Mouse (Mus musculus) stomach, embryonic 14.5 days (tissue): Measurements from ENCODE around the gene Ncf2. TPM values are rescaled to one million over a fixed set of nuclear protein-coding genes. Genes with fewer than 3 reads are reported as not detected.

ENCODE experiments used
- ATAC-seq: fragments of 200-750 bp; cut with Nextera tagmentation; 2 replicates; pipeline ENCODE4 v1.8.0; 2017; ENCODE audit warnings: low read depth, moderate TSS enrichment; ENCODE audit not compliant: insufficient number of reproducible peaks, insufficient read depth, low FRiP score
- H3K27ac ChIP-seq: fragments of 300-500 bp; sonication (generic); 2 replicates; pipeline ENCODE4 v1.5.1; 2014; ENCODE audit warnings: mild to moderate bottlenecking, low read length, moderate library complexity, mixed read lengths
- H3K27me3 ChIP-seq: fragments of 300-500 bp; sonication (generic); 2 replicates; pipeline ENCODE4 v1.6.1; 2014; ENCODE audit warnings: low read length, control low read depth, mixed read lengths; ENCODE audit not compliant: control insufficient read depth, insufficient read depth
- H3K36me3 ChIP-seq: fragments of 300-500 bp; sonication (generic); 2 replicates; pipeline ENCODE4 v1.6.1; 2014; ENCODE audit warnings: mild to moderate bottlenecking, control low read depth, low read length, moderate library complexity, mixed read lengths; ENCODE audit not compliant: control insufficient read depth, insufficient read depth
- H3K4me1 ChIP-seq: fragments of 300-500 bp; sonication (generic); 2 replicates; pipeline ENCODE4 v1.6.1; 2014; ENCODE audit warnings: low read length, control low read depth, mixed read lengths; ENCODE audit not compliant: control insufficient read depth, insufficient read depth
- H3K4me2 ChIP-seq: fragments of 300-500 bp; sonication (generic); replicated peaks from 2 replicates; pipeline ENCODE4 v1.6.1; 2014; ENCODE audit warnings: low read depth, low read length, control low read depth
- H3K4me3 ChIP-seq: fragments of 300-500 bp; sonication (generic); 2 replicates; pipeline ENCODE4 v1.5.1; 2014; ENCODE audit warnings: low read depth, low read length, control low read depth
- H3K9ac ChIP-seq: fragments of 300-500 bp; sonication (generic); replicated peaks from 2 replicates; pipeline ENCODE4 v1.6.1; 2014; ENCODE audit warnings: low read depth, mild to moderate bottlenecking, control low read depth, low read length, moderate library complexity, mixed read lengths
- H3K9me3 ChIP-seq: fragments of 300-500 bp; sonication (generic); 2 replicates; pipeline ENCODE4 v1.6.1; 2016; ENCODE audit warnings: low read depth, low read length, control low read depth; ENCODE audit not compliant: control insufficient read depth
- WGBS: fragments of 180-500 bp; shearing (Covaris S2); extraction: QIAGEN DNeasy Blood & Tissue Kit; methylation state at CpG from one replicate; pipeline ENCODE4 v1.1.7; 2014; 5-methylcytosine and 5-hydroxymethylcytosine counted together
- polyA plus RNA-seq: library from polyadenylated mRNA; unstranded; fragments of >200 nt; fragmentation: Nextera tagmentation; extraction: Ambion mirVana; gene quantifications from 2 replicates; pipeline ENCODE4 v1.2.1, GENCODE M21; 2014

Gene Ncf2
- polyA plus RNA-seq, 1 experiment from 2014 or later = 3.7 TPM

- no peak overlapping the region for H3K9ac ChIP-seq
- peaks cover 76% of the 10 kb centered on the region for H3K36me3 ChIP-seq
- no peak overlapping the region for H3K4me2 ChIP-seq
- ATAC-seq = no peak
- H3K4me1 ChIP-seq = no peaks in the 10 kb centered on the region
- H3K9me3 ChIP-seq = no peaks in the 10 kb centered on the region
- WGBS = 96% methylated on average over 2 of the region's 2 CpGs
- H3K27ac ChIP-seq = no peak overlapping the region
- no peak overlapping the region for H3K4me3 ChIP-seq
- H3K27me3 ChIP-seq = no peaks in the 10 kb centered on the region
Observed at GRCm38 (mm10) chr1:152846856-152847255, 46.9 kb downstream of the Ncf2 start.

DNA sequence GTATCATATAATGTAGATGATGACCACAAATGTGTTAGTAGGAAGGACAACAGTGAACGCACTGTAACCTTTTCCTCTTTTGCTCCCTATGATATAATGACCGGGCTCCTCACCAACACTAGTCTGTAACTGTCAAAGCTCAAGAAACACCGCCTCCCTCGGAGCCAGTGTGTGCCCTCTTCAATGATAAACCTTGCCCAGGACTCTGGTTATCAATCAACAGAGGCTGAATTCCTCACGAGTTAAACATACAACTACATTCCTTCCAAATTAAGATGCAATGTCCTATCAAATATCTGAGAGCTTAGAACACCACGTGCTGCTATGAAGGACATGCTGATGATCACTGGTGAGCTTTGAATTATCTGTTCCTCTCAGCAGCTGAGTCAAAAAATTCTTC, 69.9 kb downstream of the Ncf2 start:
- Histone ChIP-seq H3K9me3 (no peaks in the 10 kb centered on the region), H3K27ac (no peak overlapping the region), H3K9ac (no peak overlapping the region), H3K4me1 (no peaks in the 10 kb centered on the region), H3K36me3 (peaks cover 23% of the 10 kb centered on the region; the same call in 1 of the 2 replicates), H3K4me3 (no peak overlapping the region), H3K27me3 (no peaks in the 10 kb centered on the region), H3K4me2 (no peak overlapping the region)
- ATAC-seq = no peak
- 77% methylated on average over 6 of the region's 6 CpGs for WGBS

- H3K4me3 ChIP-seq = no peak overlapping the region
- ATAC-seq = no peak
- no peak overlapping the region for H3K9ac ChIP-seq
- no peak overlapping the region for H3K27ac ChIP-seq
- peaks cover 23% of the 10 kb centered on the region; the same call in 1 of the 2 replicates for H3K36me3 ChIP-seq
- H3K27me3 ChIP-seq = no peaks in the 10 kb centered on the region
- H3K9me3 ChIP-seq = no peaks in the 10 kb centered on the region
- no peak overlapping the region for H3K4me2 ChIP-seq
- H3K4me1 ChIP-seq = no peaks in the 10 kb centered on the region
- WGBS = 75% methylated on average over 3 of the region's 3 CpGs
Observed at GRCm38 (mm10) chr1:152871031-152871430, 71.0 kb downstream of the Ncf2 start.

Other genes with a start within 250 kb of the Ncf2 start
- gene Apobec4, start 49.6 kb upstream of the Ncf2 start, polyA plus RNA-seq = not detected in 2 replicates
- 60.4 and 61.2 TPM in 2 replicates for gene Rgl1, start 33.8 kb upstream of the Ncf2 start, polyA plus RNA-seq
- 340 and 368 TPM in 2 replicates for gene Arpc5, start 33.7 kb upstream of the Ncf2 start, polyA plus RNA-seq
- 37.6 and 37.7 TPM in 2 replicates for gene Smg7, start 102.5 kb downstream of the Ncf2 start, polyA plus RNA-seq
- 3.0 and 3.8 TPM in 2 replicates for gene Nmnat2, start 154.8 kb downstream of the Ncf2 start, polyA plus RNA-seq